Mouse (Mus musculus): ENCODE data around the gene Ptprd.

The Ptprd gene

DNA sequence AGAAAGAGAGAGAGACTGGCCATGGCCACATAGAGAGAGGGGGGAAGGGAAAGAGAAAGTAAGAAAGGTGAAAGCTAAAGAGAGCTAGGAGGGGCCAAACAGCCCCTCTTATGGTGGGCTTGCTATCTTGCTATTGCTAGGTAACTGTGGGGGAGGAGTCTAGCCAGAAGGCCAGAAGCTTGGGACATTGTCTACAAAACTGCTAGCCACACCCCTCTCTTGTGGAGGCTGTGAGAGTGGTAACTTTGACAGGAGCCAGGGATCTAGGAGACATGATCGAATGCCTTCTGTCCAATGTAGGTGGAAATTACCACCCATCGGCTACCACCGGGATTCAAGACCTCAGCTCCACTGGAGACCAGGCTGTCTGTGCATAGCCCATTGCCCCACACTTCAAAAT, 1899.2 kb downstream of the Ptprd start:
- DNase-seq (ENCODE audit: low spot score): no peak

DNA sequence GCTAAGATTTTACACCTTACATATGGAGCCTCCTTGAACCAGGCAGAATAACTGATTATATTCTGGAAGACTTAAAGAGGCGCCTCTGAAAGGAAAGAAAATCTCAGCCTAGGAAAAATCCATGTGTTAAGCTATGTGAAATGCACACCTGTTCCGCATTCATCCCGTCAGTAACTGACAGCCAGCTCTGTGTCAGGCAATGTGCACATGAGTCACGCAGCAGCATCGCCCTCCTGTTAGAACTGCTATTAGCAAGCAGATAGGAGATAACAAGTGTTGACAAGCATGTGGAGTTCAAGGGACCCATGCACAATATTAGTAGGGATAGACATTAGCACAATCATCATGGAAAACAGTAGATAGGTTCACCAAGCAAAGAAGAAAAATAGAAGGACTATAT, 1905.8 kb downstream of the Ptprd start:
- DNase-seq (ENCODE audit: low spot score): no peak

DNA sequence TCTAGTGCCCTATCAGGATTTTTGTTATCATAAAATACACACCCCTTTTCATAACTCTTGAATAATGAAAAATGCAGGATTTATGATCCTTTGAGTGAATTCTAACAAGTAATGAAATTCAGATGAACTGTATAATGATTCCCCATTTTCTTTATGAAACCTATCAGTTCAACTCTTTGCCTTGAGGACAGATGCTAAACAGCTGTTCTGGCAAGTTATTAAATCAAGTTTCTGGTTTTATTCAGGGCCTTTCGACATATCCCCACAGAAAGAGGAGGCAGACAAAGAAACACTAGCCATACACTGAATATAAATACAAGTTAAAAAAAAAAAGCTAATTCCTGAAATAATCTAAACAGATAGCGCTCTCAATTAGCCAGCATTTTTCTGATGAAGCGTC, 1914.4 kb downstream of the Ptprd start:
- no peak for DNase-seq (ENCODE audit: low spot score)

DNA sequence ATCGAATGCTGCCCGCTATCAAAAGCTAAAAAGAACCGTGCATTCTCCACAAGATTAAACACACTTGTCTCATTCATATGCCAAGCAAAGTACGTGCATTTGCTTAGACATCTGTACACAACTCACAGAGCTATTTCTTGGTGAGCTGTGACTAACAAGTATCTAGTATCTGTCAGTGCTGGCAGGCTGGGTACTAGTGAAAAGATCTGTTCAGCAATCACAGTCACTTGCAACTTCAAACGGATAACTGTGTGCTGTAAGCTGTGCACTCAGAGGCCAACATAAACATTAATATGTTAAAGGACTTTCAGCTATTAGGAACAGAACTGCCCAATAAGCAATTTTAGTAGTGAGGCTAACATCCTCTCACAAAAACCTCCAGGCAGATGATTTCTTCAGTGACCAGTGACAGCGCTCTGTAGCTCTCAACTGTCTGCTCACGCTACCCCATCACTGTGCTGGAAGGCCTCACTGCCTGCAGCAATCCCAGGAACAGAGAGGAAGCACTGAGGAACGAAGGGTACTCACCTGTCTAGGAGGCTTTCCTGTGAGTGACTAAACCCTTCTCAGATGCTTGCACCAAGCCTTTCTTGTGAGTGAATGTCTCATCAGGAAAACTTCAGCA, 1918.9 kb downstream of the Ptprd start:
- DNase-seq (ENCODE audit: low spot score): no peak

DNA sequence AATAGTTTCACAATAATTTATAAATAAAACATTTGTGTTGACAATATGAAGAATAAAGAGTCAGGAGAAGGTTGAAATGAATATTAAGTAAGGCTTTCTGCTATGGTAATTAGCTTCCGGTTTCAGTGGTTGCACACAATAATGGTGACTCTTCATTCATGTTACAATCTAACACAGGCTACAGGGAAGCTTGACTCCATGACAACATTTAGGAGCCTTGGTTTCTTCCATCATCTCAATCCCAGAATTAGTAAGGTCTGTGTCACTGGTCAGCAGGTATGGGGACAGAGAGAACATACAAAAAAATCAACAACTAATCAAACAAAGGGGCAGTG, 1921.3 kb downstream of the Ptprd start:
- DNase-seq (ENCODE audit: low spot score): no peak

DNA sequence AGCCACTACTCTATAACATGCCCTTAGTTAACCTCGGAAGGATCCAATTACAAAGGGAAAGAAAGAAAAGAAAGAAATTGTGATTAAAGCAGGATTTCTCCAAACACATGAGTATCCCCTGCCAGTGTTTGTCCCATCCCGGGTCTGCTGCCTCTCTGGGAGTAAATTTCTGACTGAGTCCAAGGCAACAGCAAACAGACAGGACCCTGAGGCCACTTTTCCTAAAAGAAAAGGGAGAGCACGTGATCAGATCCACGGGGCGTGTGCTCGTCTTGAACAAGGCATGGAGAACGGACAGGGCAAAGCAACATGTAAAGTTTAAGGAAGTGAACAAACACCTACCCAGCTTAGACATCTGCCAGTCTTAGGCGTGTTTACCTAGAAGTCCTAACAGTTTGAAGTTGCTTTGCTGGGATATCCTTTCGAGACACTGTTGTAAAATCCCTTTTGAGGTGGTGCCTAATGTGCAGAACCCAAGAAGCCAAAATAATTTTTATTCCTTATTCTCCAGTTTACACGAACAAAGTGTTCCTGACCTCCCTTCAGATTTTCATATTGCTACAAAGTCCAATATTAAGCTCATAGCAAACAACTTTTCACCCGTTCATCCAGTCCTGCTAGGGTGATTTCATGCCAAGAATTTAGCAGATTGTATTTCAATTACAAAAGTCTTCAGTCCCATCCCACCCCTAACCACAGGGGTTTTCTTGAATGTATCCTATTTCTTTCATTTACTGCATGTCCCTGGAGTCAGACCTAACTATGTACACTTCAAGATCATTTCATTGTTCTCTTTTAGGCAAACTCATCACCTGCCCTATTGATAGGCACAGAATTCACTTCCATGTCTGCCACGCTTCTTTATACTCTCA, 1921.9 kb downstream of the Ptprd start:
- no peak for DNase-seq (ENCODE audit: low spot score)

DNA sequence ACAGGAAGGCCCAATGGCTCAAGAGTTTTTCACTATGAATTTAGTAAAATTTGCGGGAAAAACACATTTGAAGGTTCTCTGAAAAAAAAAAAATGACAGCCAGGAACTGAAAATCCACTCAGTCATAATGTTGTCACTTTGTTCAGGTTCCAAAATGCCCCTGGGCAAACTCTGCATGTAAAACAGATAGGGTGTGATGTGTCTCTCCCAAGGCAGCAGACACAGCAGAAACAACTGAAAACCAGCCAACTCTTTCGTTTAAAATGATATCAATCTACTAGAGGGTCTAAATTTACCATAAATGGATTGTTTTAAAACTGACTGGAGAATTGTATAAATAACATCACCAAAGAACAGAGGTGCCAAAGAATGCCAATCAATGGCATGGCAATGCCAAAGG, 1925.7 kb downstream of the Ptprd start:
- no peak for DNase-seq (ENCODE audit: low spot score)

DNA sequence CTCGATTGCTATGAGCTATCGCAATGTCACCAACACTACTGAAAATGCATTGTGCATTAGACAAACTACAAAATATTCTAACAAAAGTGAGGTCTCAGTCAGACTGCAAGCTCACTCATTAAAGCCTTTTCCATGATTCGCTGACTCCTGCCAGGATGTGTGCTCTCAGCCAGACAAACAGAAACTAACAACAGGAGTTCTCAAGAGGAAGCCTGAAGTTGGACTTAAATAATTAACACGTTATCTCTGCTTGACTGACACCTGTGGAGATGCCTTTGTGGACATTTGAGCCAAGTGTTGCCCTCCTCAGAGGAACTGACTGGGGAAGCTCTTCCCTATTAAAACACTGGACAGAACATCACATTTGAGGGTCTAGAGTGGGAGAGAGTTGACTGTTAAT, 1928.9 kb downstream of the Ptprd start:
- no peak for DNase-seq (ENCODE audit: low spot score)

DNA sequence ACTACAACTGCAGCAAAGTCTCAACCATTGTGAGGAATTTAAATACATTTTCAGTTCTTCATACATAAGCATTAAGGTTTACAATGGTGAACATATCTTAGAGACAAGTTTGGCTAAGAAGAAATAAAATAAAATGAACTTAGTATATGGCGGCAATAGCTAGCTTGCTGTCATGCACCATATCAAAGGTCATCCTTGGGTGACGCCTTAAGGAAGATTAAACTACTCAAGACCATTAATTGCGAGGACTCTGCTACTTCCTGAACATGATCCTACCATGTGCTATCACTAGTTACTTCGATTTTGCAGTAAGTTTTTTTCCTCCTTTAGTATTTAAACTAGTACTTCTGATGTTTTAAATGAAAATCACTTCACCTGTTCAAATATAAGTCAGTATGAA, 1949.0 kb downstream of the Ptprd start:
- DNase-seq (ENCODE audit: low spot score): no peak

DNA sequence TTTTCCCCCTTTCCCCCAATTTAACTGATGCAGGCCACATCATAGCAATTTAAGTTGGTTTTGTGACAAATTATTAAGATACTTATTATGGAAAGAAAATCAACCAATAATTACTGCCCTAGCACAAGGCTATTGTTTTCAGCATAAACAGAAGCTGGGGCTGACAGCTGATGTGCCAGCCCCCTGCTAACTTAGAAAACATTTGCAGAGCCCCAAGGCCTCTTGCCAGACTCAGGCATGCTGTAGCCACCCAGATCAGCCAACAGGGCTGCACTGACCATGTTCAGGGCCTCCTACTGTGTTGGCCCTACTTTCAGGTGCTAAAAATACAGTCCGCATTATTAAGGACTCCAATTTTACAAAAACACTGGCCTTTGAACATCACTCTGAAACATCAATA, 1951.1 kb downstream of the Ptprd start:
- no peak for DNase-seq (ENCODE audit: low spot score)

DNA sequence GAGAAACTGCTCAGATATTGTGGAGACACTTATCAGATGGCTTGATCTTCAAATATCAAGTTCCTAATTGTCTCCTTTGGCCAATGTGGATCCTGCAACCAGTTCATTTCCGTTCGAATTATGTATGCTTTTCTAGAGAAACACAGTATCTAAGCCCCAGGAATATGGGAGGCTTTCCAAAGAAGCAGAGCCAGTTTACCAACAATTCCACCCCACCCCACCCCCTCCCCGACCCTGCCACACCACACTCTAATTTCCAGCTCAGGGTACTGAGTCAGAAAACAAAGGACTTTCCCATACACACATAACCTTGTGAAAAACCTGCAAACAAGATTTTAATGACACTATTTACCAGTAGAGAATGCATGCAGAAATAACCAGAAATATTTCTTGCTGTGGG, 1951.5 kb downstream of the Ptprd start:
- no peak for DNase-seq (ENCODE audit: low spot score)

DNA sequence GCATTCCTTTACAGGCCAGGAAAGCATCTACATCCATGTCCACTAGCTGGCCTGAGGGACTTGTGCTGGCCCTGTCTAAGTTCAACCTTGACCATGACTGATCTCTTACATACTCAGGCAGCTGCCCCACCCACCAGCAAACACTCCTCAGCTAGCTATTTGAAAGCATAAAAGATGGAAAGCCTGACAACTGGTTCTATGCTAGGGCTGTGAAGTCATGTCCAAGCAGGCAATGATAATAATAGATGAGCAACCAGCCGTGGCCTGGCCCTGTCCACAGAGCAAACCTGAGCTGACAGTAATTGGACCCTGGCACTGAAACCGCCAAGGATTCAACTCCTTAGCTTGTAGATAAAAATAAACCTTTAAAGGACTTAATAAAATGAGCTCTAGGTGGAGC, 1952.1 kb downstream of the Ptprd start:
- DNase-seq (ENCODE audit: low spot score): no peak

DNA sequence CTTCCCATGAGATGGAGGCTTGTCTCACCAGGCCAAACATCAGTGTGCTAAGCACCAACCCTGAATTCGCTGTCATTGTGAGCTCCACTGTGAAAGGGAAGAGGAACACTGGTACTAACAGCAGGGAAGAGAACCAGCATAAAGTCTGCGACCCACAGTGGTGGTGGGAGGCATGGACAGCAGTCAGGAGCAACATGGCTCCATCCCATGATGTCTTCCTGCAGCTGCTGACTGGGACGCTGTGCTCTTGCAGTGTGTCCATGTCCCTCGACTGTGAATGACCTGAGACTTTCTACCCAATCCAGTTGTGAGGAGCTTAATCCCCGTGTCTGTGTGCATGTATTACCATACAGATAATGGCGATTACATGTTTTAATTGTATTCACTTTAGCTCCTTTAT, 1967.4 kb downstream of the Ptprd start:
- DNase-seq (ENCODE audit: low spot score): no peak

DNA sequence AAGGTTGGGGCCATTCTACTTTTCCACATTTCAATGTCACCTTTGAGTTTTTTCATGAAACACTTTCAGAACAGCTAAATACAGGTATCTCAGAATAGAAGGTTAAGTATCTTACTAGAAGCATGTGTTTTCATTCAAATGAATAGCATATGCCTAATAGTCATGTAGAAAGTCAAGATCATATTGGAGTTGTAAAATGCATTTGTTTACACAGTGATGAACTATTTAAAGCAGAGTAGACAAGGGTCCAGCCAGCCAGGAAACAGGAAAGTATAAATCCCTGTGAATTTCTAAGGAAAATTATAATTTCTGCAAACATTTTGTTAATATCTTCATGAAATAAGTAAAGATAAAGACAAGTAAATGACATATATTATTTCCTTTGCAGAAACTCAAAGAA, 1970.2 kb downstream of the Ptprd start:
- no peak for DNase-seq (ENCODE audit: low spot score)

DNA sequence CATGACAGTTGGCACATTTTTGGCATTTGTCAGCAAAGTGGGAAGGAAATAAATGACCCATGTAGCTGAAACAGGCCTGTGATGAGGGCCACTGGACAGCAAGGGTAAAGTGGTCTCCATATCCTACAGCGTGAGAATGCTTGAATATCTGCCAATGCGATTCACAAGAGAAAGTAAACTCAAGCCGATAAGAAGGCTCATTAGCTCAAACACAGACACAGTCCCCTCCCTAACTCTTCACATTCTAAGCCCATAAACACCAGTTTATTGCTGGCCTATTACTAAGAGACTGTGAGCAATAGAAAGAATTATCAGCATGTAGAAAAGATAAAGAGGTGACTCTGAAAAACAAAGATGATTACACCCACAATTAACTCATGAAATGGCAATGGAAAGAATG, 1970.6 kb downstream of the Ptprd start:
- no peak for DNase-seq (ENCODE audit: low spot score)

DNA sequence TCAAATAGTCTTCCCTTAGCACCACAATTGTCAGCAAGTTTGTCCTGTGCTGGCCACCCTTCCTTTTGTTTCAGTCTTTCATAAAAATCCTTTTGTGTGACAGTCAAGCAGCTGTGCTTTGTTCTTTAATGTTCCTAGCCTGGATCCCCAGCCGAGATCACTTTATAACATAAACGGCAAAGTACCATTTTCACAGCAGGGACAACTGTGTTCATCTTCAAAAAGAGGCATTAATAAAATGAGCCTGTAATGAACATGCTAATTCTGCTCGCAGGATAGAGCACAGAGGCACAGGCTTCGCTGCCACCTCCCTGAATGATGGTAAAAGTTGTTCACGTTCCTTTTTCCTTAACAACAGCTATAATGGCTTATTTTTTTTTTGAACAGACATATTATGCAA, 1972.7 kb downstream of the Ptprd start:
- no peak for DNase-seq (ENCODE audit: low spot score)

DNA sequence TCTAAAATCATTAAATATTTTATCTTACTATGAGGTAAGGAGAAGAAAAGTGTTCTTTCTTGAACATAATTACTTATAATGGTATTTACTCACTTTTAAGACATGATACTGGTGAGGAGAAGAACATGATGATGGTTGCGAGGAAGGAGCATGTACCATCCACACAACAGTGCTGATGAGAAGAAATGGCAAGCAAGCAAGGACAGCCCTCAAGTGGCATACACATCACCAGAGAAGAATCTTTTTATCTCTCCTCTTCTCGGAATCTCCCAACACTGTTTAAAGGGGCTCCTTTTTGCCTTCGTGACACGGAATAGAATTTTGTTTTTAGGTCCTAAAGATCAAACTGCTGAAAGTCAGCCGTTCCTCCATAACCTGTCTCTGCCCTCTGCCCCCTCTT, 1973.2 kb downstream of the Ptprd start:
- DNase-seq (ENCODE audit: low spot score): no peak

DNA sequence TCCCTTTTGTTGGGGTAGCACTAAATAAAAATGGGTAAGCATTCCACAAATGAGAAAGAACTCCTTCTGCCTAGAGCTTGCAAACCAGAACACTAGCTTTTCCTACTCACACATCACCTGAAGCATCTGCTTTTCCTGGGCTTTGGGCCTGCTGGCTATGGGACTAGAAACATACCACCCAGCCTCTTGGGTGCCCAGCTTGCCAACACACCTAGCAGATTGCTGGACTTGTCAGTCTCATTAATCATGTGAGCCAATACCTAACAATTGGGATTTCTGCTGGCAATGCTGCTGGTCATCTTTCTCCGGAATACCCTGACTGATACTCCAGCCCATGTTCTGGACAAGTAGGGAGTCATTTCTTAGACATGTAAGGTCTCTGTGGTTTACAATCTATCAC, 1973.9 kb downstream of the Ptprd start:
- no peak for DNase-seq (ENCODE audit: low spot score)

DNA sequence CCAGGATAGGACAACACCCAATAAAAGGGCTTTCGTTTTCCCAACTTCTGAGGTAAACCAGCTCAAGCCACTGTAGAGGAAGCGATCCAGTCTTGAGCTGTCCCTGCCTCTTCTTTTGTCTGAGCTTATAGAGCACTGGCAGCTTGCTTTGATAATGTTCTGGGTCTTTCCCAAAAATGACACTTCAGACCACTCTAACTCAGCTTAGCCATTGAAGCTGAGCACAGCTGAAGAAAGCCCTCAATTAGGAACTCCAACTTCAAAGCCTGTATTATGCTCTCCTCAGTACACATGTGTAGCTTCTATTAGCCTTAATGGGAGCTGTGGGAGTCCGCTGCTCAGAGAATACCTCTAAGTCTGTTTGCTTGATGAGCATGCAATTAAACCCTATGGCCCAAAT, 1988.0 kb downstream of the Ptprd start:
- no peak for DNase-seq (ENCODE audit: low spot score)

DNA sequence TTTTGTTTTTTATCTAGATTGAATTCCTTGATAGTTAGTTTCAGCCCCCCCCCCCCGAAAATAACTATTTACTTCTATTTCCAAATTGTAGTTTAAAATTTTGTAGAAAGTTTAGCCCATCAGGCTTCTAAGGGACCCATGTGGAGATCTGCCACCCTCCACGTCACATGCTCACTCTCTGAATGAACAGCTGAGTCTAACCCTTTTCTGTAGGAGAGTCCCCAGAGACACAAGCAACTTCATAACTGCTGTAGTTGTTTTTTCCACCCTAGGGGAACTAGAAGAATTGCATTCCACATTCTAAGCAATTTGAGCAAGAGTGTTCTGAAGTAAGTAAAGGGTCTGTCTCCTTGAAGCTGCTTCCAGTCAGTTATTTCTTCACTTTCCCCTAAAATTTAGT, 1989.2 kb downstream of the Ptprd start:
- no peak for DNase-seq (ENCODE audit: low spot score)

DNA sequence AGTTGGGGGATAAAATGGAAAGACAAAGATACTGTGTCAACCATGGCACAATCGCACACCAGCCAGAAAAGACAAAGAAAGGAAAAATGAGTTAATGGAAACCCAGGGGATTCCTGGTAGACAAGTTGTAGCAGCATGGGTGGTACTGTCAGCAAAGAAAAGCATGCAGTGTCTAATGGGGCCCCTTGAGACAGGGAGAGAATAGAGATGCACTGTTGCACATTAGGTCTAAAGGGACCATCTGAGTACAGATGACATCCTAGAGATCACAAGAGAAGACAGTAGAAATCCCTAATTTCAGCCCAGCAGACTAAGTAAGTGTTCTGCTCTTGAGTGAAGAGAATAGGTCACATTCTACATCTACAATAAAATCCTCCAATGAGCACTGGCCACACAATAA, 1993.7 kb downstream of the Ptprd start:
- no peak for DNase-seq (ENCODE audit: low spot score)

DNA sequence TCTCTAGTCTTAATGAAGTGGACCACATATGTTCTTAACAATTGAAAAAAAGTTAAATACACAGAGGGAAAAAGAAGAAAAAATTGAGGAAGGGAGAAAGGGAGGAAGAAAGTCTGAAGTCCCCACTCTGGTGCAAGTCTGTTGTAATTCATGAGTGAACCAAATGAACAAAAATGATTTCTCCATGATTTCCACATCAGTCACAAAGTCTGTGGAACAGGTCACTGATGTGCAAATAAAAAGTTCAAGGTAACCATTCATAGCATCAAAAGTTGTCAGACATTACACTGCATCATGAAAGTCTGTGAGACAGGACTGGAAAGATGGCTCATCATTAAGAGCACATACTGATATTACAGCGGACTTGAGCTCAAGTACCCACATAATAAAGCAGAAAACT, 1996.6 kb downstream of the Ptprd start:
- no peak for DNase-seq (ENCODE audit: low spot score)

DNA sequence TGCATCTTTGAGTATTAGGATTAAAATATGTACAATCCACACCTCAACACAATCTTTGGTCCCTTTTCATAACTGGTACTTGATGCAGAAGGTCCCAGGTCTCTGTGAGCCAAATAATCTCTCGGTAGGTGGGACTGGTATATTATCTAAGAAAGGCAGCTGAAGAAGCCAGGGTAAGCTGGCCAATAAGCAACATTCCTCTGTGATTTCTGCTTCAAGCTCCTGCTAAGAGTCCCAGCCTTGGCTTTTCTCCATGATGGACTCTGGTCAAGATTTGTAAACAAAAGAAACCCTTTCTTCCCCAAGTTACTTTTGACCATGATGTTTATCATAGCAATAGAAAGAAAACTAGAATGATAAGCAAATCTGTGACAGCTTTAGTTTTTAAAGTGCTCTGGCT, 2012.4 kb downstream of the Ptprd start:
- no peak for DNase-seq (ENCODE audit: low spot score)

DNA sequence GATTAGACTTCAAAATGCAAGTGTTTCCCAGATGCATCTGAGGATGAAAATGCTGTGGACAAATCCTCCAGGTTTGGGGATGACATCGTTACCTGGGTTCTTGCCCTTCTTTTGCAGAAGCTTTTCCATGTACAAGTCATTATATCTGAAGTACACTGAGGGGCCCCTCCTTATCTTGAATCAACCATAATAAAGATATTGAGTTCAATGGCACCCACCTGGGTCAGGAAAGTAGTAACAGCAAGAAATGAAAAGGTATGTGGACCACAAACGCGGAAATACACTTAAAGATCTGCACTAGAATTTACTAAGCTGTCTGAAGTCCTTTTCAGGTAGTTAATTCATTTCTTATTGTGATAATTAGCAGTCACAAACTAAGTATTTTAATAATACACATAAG, 2017.0 kb downstream of the Ptprd start:
- no peak for DNase-seq (ENCODE audit: low spot score)
